Mouse (Mus musculus) embryonic fibroblast, embryonic 13.5 days (primary cell): ENCODE measurements around the gene Tspyl3.

Experiments used
- CTCF ChIP-seq: IDR thresholded peaks from 2 replicates; pipeline ENCODE4 v1.5.1; 2011; ENCODE audit warnings: mild to moderate bottlenecking, control low read depth, low read length, moderate library complexity, borderline replicate concordance; ENCODE audit not compliant: insufficient read depth
- POLR2A ChIP-seq: IDR thresholded peaks from 2 replicates; pipeline ENCODE4 v1.6.1; 2011; ENCODE audit warnings: low read depth, mild to moderate bottlenecking, control low read depth, low read length, moderate library complexity

DNA sequence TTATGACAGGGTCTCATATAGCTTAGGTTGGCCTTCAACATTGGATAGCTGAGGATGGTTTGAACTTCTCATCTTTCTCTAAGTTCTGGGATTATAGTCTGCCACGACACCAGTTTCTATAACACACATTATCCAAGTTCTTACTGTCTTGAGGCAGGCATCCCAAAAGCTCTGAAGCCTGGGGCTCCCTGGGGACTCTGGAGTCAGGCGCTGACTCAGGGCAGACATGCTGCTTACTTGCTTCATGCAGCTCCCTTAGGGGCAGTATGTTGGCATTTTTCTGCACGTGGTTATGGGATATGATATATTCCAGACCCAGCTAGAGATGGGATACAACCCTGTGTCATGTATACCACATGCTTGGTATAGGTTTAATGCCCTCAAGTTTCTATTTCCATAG is 45.3 kb downstream of the Tspyl3 start:
- TF ChIP-seq CTCF = no peak
- TF ChIP-seq POLR2A = no peak
